Mouse (Mus musculus): ENCODE results near the gene E2f2.

DNA sequence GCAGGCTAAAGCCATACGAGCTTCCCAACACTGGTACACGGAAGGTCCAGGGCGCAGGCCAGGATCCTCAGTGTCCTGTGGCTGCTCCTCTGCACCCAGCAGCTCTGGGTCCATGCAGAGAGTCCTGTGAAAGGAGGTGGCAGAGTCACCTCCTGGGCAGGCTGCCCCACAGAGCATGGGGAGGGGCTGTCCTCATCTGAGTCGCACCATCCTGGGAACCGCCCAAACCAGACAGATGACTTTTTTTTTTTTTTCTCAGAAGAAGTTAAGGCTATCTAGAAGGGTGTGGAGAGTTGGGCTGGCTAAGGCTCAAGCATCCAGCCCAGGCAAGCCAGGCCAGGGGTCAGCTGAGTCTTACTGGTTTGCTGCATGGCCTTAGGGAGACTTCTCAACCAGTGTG is 56.4 kb downstream of the E2f2 start:
- TF ChIP-seq CTCF (IDR thresholded peaks at IDR 0.05; ENCODE audit: low read depth): no peak
- TF ChIP-seq EP300 (optimal IDR thresholded peaks at IDR 0.05): no peak
